ENCODE assay signal across 22 mouse cellular contexts in genomic region chr11:80424691-80425090, GRCm38 (mm10).
"Had no signal": no experiment of that assay in that cellular context is flagged by ENCODE, and none has a peak within 500 bp of the region (broad histone marks: within the 10 kb centered on the region; RNA-seq: fewer than 3 reads in every experiment).

No protein-coding gene starts in this region.

- DNase-seq: liver, postnatal 0 days; lung, adult 2 months; lung, postnatal 14 days; lung, postnatal 36 days; retina, postnatal 1 day; right cerebral cortex, adult 18-20 months; right cerebral cortex, postnatal 25 days; right cerebral cortex, postnatal 4 days; spleen, adult 18-20 months; thymus, adult 2 months; thymus, postnatal 25 days; thymus, postnatal 4 days had no signal

- H3K27ac ChIP-seq: lung, embryonic 15.5 days; macrophage; midbrain, embryonic 13.5 days; midbrain, embryonic 15.5 days; neural tube, embryonic 12.5 days; stomach, embryonic 15.5 days; stomach, postnatal 0 days had no signal

- H3K9ac ChIP-seq: liver, postnatal 0 days; lung, embryonic 15.5 days; midbrain, embryonic 13.5 days; midbrain, embryonic 15.5 days; neural tube, embryonic 12.5 days; stomach, embryonic 15.5 days had no signal

- ATAC-seq: liver, postnatal 0 days; lung, postnatal 0 days; midbrain, embryonic 13.5 days; midbrain, embryonic 15.5 days had no signal

- H3K4me2 ChIP-seq: lung, embryonic 15.5 days; midbrain, embryonic 11.5 days; midbrain, embryonic 13.5 days; midbrain, embryonic 15.5 days; neural tube, embryonic 12.5 days; stomach, embryonic 15.5 days had no signal

- H3K27me3 ChIP-seq: lung, embryonic 15.5 days; megakaryocyte, embryonic 14.5 days; midbrain, embryonic 13.5 days; midbrain, embryonic 15.5 days; neural tube, embryonic 12.5 days; stomach, embryonic 15.5 days had no signal

- H3K4me3 ChIP-seq: lung, embryonic 15.5 days; megakaryocyte, embryonic 14.5 days; midbrain, embryonic 13.5 days; midbrain, embryonic 15.5 days; neural tube, embryonic 12.5 days; stomach, embryonic 15.5 days had no signal

- H3K9me3 ChIP-seq: lung, embryonic 15.5 days; megakaryocyte, embryonic 14.5 days; midbrain, embryonic 13.5 days; midbrain, embryonic 15.5 days; neural tube, embryonic 12.5 days; stomach, embryonic 15.5 days had no signal

- H3K36me3 ChIP-seq: lung, embryonic 15.5 days; midbrain, embryonic 13.5 days; midbrain, embryonic 15.5 days; neural tube, embryonic 12.5 days; stomach, embryonic 15.5 days had no signal
